Mouse (Mus musculus): ENCODE results near the gene Pdk2. TPM values are rescaled to one million over a fixed set of nuclear protein-coding genes. Genes with fewer than 3 reads are reported as not detected.
"Not testable (repeated sequence)": the region's sequence is repeated elsewhere in the genome, so short reads cannot be mapped to it uniquely, and the experiment has no call there.

The Pdk2 gene
- total RNA-seq, 2 experiments from 2014 or later = 345 to 347 TPM

GRCm38 (mm10) chr11:95026849-95027248 lies 14.3 kb downstream of the Pdk2 start:
- DNase-seq = no peak

DNA sequence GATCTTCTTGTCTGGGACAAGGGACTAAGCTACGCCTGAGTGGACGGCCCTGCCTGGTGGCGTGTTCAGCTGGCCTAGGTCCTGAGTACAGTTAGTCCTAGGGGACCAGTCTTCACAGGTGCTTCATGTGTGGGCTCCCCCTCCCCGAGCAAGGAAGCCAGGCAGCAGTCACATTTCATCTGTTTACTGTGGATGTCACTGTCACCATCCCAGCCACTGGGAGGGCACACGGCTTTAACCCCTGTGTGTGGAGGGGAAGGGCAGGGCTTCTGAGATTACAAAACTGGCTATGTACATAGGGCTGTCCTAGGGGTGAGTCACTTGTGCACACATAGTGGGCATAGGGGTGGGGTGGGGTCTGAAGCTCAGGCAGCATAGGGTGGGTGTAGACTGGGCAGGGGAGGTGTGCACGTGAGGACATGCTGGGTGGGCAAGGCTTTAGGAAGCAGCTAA lies 15.0 kb downstream of the Pdk2 start:
- DNase-seq = no peak

GRCm38 (mm10) chr11:95025227-95026012 lies 15.7 kb downstream of the Pdk2 start:
- no peak for DNase-seq

- DNase-seq = no peak
Measured at GRCm38 (mm10) chr11:95024439-95025184, 16.5 kb downstream of the Pdk2 start.

DNA sequence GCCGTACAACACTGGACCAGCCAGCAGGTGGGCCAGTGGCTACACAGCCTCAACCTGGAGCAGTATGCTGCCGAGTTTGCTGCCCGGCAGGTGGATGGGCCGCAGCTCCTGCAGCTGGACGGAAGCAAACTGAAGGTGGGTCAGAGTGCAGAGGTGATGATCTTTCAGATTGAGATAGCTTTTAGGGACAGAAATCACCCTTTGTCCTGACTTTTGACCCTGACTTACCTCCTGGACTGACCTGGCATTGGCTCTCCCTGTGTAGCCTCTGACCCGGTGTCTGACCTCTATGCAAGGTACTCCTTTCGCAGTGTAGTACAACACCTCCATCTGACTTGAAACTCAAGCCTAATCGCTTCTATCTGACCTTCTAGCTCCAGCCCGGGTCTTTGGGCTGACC lies 17.7 kb downstream of the Pdk2 start:
- no peak for DNase-seq

- no peak for DNase-seq
Measured at GRCm38 (mm10) chr11:95022237-95022992, 18.7 kb downstream of the Pdk2 start.

DNA sequence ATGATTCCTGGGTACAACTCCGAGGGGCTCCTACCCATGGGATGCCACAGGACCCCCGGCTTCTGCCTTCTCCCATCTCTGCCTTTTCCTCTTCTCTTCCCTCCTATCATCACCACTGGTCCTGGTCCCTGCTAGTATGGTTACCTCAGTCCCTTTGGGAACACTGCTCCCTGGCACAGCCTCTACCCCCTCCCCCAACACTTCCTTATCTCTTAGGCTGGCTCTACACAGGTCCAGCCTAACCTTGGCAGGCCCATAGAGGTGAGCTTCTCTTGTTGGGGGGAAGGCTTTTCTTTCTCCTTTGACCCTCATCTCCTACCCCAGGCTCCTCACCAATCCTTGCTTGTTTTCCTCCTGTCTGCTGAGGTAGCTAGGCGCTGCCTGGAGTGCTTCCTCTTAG lies 25.7 kb downstream of the Pdk2 start:
- no peak for DNase-seq

DNA sequence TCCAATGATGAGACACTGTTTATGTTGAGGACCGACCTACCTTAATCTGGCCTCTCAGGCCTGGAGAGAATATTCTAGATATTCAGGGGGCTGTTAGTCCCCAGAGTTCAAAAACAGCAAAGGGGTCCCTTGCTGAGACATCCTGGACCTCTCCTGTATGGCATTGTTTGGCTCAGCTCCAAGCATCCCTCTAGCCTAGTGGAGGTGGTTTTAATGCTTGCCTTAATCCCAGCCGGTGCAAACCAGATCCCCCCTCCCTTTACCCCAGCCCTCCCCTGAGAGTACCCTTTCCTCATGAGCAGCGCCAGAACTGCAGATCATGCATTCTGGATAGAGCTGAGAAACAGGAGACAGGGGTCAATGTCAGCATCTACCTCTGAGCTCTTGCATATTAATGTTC lies 28.7 kb downstream of the Pdk2 start:
- DNase-seq = no peak

DNA sequence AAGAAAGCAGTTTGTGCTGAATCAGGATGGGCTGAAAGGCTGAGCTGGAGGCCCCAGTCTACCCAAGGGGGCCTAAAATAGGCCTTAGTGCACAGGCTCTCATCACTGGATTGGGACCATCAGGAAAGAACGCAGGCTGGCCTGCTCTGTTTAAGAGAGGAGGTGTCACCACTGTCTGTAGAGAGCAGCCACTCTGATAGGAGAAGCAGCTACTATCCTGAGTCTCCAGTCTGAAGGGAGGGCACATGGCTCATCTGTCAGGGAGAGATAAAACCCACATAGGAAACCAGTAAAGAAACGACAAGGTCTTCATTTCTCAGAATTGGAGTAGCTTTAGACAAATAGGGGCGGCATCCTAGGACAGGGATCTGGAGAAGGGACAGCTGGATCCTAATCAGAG lies 29.1 kb downstream of the Pdk2 start:
- no peak for DNase-seq

DNA sequence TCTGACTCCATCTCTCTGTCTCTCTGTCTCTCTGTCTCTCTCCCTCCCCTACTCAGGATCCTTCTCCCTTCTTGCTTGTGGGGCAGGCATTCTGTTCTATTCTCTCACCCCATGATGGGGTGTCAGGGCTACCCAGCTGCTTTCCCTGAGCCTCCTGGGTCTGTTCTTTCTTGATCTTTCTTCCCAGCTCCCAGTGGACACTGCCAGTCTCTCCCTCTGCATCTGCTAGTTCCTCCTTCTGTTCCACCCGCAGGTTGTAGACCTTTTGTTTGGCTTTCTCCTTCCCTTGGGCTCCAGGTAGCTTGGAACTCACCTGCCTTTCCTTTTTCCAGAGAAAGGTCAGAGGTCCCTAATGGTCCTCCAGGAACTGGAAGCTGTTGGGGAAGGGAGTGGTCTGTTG lies 29.7 kb downstream of the Pdk2 start:
- no peak for DNase-seq

GRCm38 (mm10) chr11:95010841-95011403 lies 30.2 kb downstream of the Pdk2 start:
- DNase-seq = not testable (repeated sequence)

- peak; percentile 44 for DNase-seq
Measured at GRCm38 (mm10) chr11:95010141-95010739, 30.9 kb downstream of the Pdk2 start.

- peak; percentile 66 for DNase-seq
Measured at GRCm38 (mm10) chr11:95009629-95010014, 31.5 kb downstream of the Pdk2 start, which contains the start of gene Samd14. Gene Samd14 (plus strand): TSS chr11:95009879.

DNA sequence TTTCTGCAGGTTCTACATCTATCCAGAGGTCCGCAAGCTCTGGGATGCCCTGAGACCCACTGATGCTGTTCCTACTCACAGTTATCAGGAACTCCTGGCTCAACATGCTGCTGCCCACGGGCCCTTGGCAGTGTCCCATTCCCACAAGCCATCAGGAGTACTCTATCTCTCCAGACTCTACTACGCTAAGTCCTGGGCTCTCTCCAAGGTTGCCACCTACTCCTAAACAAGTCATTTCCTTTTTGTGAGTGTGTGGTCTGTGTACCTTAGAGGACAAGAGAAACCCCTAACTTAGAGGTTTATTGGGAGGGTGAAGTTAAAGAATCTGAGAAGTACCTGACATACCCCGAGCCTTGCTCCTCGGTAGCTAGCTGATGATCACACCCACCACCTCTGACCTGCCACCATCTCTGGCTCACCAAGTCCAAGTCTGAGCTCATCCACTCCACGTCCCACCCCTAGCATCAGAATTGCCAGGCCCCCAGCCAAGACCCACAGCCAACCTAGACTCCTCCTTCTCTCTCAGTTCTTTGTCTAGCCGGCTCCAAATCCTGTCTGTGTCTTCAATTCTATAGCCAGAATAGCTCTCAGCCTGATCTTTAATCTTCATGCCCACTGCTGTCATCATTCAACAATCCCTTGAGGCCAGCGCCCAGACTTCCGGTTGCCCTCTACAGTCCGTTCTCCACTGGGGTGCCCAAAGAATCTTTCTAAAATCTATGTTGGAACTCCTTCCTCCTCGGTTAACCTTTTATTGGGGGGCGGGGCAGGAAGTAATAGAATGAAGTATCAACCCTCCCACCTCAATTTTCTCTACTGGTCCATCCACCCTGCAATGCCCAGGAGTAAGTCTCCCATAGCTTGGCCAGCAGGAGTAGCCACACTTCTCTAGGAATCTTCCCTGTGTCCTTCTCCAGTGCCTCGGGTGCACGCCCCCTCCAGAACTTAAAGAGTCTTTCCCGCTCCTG lies 32.2 kb downstream of the Pdk2 start:
- no peak for DNase-seq

- DNase-seq = no peak
Measured at GRCm38 (mm10) chr11:95007418-95007817, 33.7 kb downstream of the Pdk2 start.

- DNase-seq = peak; percentile 83
Measured at GRCm38 (mm10) chr11:95006525-95007219, 34.5 kb downstream of the Pdk2 start.

- DNase-seq = no peak
Measured at GRCm38 (mm10) chr11:95006038-95006437, 35.1 kb downstream of the Pdk2 start.

DNA sequence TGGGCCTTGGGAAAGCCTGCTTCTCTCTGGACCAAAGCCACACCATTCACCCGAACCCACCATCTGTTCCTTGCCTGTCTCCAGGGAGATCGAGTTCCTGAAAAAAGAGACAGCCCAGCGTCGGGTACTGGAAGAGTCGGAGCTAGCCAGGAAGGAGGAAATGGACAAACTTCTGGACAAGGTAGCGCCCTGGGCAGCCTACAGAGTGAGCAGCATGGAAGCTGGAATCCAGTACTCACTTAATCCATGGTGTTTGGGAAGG lies 36.3 kb downstream of the Pdk2 start:
- DNase-seq = no peak

- DNase-seq = no peak
Measured at GRCm38 (mm10) chr11:95004136-95004936, 36.8 kb downstream of the Pdk2 start.

DNA sequence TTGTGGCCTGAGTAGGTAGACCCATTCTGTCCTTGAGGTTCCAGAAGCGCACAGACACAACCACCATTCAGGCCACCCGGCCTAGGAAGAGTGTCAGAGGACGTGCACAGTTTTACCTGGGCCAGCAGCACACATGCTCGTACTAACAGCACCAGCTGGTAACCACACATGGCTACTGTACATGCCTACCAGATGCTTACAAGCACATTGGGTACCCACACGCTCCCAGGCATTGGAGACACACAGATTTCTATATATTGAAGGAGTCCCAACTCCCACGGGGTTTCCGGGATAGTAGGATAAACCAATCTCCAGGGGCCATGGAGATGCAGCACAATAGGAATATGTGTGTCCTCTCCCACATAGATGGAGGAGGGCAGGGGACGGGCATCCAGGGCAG lies 38.4 kb downstream of the Pdk2 start:
- DNase-seq = no peak

All from gastrocnemius, postnatal 10 days (tissue).